Mouse (Mus musculus): ENCODE data around the gene Herc1. TPM values are rescaled to one million over a fixed set of nuclear protein-coding genes. Genes with fewer than 3 reads are reported as not detected.

Gene Herc1
- polyA plus RNA-seq, 1 experiment from 2014 or later, result 18.5 TPM

DNA sequence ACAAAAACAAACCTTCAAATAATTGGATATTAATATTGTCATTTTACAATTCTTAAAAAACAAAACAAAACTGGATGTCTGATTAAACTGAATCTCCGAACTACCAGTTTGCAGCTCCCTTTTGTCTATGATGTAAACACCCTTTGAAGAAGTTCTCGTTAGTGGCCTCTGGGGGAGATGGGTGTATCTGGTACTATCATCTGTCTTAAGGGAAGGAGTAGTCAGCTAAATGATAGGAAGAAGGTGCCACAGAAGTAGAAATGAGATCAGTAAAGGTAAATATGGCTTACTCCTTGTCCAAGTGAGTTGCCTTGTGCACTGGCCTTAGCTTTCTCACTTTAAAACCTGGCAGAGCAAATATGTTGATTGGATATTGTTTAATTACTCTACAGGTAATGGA lies 127.5 kb downstream of the Herc1 start:
- WGBS, result 82% methylated on average over 2 of the region's 2 CpGs
- H3K9ac ChIP-seq (replicated peaks; ENCODE audit: low read length), result no peak overlapping the region
- H3K4me3 ChIP-seq (ENCODE audit: low read length), result no peak overlapping the region
- H3K4me1 ChIP-seq (ENCODE audit: insufficient read depth, low read length), result no peaks in the 10 kb centered on the region
- no peak overlapping the region for H3K27ac ChIP-seq (ENCODE audit: low read length)
- H3K9me3 ChIP-seq (ENCODE audit: low read length), result no peaks in the 10 kb centered on the region
- H3K4me2 ChIP-seq (replicated peaks; ENCODE audit: low read depth, low read length), result no peak overlapping the region
- H3K27me3 ChIP-seq (ENCODE audit: insufficient read depth, low read length), result no peaks in the 10 kb centered on the region
- ATAC-seq (ENCODE audit: low FRiP score, low TSS enrichment), result no peak
- peaks cover 24% of the 10 kb centered on the region for H3K36me3 ChIP-seq (ENCODE audit: insufficient read depth, low read length)

DNA sequence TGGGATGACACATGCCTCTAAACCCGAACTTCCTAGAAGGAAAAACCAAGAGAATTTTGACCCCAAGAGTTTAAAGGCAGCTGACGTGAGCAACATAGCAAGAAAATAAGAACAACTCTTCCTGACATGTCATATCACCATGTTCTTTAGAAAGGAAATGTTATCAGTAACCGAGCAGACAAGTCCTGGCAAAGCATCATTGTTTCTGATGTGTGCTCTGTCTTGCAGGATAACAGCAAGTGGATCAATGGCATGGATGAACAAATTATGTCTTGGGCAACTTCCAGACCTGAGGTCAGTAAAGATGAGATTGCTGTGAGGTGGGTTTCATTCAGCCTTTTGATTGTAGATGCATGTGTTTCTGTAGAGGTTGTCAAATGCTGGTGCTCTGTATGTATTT lies 133.2 kb downstream of the Herc1 start:
- Histone ChIP-seq H3K36me3 (ENCODE audit: insufficient read depth, low read length) (peaks cover 50% of the 10 kb centered on the region), H3K9ac (replicated peaks; ENCODE audit: low read length) (no peak overlapping the region)
- ATAC-seq (ENCODE audit: low FRiP score, low TSS enrichment), result no peak

DNA sequence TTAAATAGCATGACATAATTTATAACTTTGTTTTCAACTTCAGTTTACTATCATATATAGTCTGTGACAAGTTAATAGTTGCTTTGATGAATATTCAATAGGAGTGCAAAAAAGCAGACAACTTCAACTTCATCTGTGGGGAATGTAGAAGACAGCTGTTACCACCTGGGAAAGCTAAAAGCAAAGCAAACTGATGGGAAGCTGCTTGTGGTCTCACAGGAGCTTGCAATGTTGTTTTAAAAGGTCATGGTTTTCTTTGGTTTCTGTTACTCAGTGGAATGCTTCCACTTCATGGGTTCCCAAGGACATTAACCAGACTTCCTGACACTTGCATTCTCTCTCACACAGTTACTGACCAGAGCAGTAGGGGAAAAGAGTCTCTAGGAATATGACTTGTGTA lies 138.5 kb downstream of the Herc1 start:
- Histone ChIP-seq H3K4me2 (replicated peaks; ENCODE audit: low read depth, low read length) (no peak overlapping the region), H3K4me1 (ENCODE audit: insufficient read depth, low read length) (no peaks in the 10 kb centered on the region), H3K36me3 (ENCODE audit: insufficient read depth, low read length) (peaks cover 59% of the 10 kb centered on the region), H3K27me3 (ENCODE audit: insufficient read depth, low read length) (no peaks in the 10 kb centered on the region), H3K9me3 (ENCODE audit: low read length) (no peaks in the 10 kb centered on the region), H3K4me3 (ENCODE audit: low read length) (no peak overlapping the region), H3K27ac (ENCODE audit: low read length) (no peak overlapping the region), H3K9ac (replicated peaks; ENCODE audit: low read length) (no peak overlapping the region)
- ATAC-seq (ENCODE audit: low FRiP score, low TSS enrichment), result peak; percentile 46; the same call in 1 of the 2 replicates

More for the DNA sequence above, 133.2 kb downstream of the Herc1 start:
- Histone ChIP-seq H3K27ac (ENCODE audit: low read length) (no peak overlapping the region), H3K4me1 (ENCODE audit: insufficient read depth, low read length) (no peaks in the 10 kb centered on the region), H3K4me3 (ENCODE audit: low read length) (no peak overlapping the region), H3K4me2 (replicated peaks; ENCODE audit: low read depth, low read length) (no peak overlapping the region), H3K9me3 (ENCODE audit: low read length) (no peaks in the 10 kb centered on the region), H3K27me3 (ENCODE audit: insufficient read depth, low read length) (no peaks in the 10 kb centered on the region)
- WGBS, result 88% methylated on average over 3 of the region's 3 CpGs

DNA sequence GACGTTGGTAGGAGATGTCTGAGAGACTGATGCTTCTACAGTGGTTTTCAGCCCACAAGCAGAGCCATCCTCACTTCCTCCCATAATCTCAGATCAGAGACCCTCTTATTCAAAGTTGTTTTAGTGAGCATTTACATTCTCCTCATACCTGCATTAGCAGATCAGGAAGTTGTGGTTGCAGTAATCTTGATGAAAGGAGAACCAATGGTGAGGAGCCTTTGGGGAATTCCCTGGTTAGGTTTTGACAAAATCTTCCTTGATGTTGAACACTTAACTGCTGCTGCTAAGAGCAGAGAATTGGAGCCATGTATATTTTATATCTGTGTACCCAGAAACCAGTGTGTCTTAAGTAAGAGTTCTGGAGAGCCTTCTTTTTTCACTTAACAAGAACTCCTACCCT lies 142.1 kb downstream of the Herc1 start:
- Histone ChIP-seq H3K9ac (replicated peaks; ENCODE audit: low read length) (no peak overlapping the region), H3K36me3 (ENCODE audit: insufficient read depth, low read length) (peaks cover 44% of the 10 kb centered on the region), H3K4me3 (ENCODE audit: low read length) (no peak overlapping the region), H3K9me3 (ENCODE audit: low read length) (no peaks in the 10 kb centered on the region), H3K27me3 (ENCODE audit: insufficient read depth, low read length) (no peaks in the 10 kb centered on the region), H3K4me2 (replicated peaks; ENCODE audit: low read depth, low read length) (no peak overlapping the region), H3K4me1 (ENCODE audit: insufficient read depth, low read length) (no peaks in the 10 kb centered on the region), H3K27ac (ENCODE audit: low read length) (no peak overlapping the region)
- WGBS, result 93% methylated on average over 1 of the region's 1 CpGs
- no peak for ATAC-seq (ENCODE audit: low FRiP score, low TSS enrichment)

DNA sequence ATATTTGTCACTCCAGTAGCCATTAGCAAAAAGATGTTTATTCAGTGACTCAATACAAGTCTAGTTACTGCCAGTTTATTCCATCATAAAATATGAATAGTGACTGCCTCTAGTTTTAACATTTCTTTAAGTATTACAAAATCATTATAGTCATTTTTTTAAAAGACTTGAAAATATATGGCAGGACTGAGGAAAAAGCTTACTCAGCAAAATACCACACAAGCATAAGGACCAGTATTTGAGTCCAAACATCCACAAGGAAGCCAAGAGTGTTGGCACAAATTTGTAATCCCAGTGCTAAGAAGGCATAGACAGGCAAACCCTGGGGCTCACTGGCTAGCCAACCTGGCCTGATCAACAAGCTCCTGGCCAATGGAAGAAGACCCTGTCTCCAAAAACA lies 143.7 kb downstream of the Herc1 start:
- no peak for ATAC-seq (ENCODE audit: low FRiP score, low TSS enrichment)
- H3K27ac ChIP-seq (ENCODE audit: low read length), result no peak overlapping the region
- H3K9me3 ChIP-seq (ENCODE audit: low read length), result no peaks in the 10 kb centered on the region
- no peak overlapping the region for H3K4me3 ChIP-seq (ENCODE audit: low read length)
- no peaks in the 10 kb centered on the region for H3K4me1 ChIP-seq (ENCODE audit: insufficient read depth, low read length)
- H3K9ac ChIP-seq (replicated peaks; ENCODE audit: low read length), result no peak overlapping the region
- H3K27me3 ChIP-seq (ENCODE audit: insufficient read depth, low read length), result no peaks in the 10 kb centered on the region
- no peak overlapping the region for H3K4me2 ChIP-seq (replicated peaks; ENCODE audit: low read depth, low read length)
- H3K36me3 ChIP-seq (ENCODE audit: insufficient read depth, low read length), result peaks cover 44% of the 10 kb centered on the region

DNA sequence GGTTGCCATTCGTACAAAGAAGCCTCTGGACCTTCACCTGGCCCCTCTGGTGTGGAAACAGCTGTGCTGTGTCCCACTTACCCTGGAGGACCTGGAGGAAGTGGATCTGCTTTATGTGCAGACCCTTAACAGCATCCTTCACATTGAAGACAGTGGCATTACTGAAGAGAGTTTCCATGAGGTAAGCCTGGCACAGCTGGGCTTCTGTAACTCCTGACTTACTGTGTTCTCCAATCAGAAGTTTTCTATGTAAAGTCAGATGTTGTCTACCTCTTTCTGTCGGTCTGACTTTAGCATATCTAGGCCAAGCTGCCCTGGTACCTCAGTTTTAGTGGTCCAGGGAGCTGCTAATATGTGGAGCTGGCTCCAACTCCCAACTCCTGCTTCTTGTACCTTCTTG lies 151.0 kb downstream of the Herc1 start:
- no peak for ATAC-seq (ENCODE audit: low FRiP score, low TSS enrichment)
- H3K4me1 ChIP-seq (ENCODE audit: insufficient read depth, low read length), result 0 out of 2 replicates have a peak, but pooled peaks cover 6% of the 10 kb centered on the region
- no peaks in the 10 kb centered on the region for H3K27me3 ChIP-seq (ENCODE audit: insufficient read depth, low read length)
- no peak overlapping the region for H3K9ac ChIP-seq (replicated peaks; ENCODE audit: low read length)
- no peak overlapping the region for H3K27ac ChIP-seq (ENCODE audit: low read length)
- no peak overlapping the region for H3K4me2 ChIP-seq (replicated peaks; ENCODE audit: low read depth, low read length)
- H3K36me3 ChIP-seq (ENCODE audit: insufficient read depth, low read length), result peaks cover 40% of the 10 kb centered on the region
- 84% methylated on average over 2 of the region's 2 CpGs for WGBS
- no peaks in the 10 kb centered on the region for H3K9me3 ChIP-seq (ENCODE audit: low read length)
- H3K4me3 ChIP-seq (ENCODE audit: low read length), result no peak overlapping the region

DNA sequence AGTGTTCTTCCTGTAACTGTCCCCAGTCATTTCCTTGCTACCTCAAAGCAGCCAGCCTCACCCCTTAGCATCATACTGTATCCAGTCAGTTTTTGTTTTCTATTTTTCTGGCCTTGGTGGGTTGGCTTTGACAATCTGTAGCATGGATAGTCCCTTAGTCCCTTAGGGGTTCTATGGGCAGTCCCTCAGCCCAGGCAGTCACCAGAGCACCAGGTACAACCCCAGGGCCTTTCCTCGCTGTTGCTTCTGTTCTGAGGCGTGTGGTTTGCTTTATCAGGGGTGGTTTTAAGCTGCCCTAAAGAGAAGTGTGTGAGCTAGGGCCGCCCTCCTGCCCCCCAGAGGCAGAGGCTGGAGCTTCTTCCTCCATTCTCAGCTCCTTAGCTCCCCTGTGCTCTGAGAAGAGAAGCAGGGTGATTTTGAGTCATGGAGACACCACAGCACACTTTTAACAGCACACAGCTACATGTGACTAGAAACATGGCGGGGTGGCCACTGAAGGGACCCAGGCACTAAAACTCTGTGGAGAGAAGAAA lies 153.7 kb downstream of the Herc1 start:
- no peaks in the 10 kb centered on the region for H3K9me3 ChIP-seq (ENCODE audit: low read length)
- no peak overlapping the region for H3K9ac ChIP-seq (replicated peaks; ENCODE audit: low read length)
- no peaks in the 10 kb centered on the region for H3K27me3 ChIP-seq (ENCODE audit: insufficient read depth, low read length)
- H3K36me3 ChIP-seq (ENCODE audit: insufficient read depth, low read length), result peaks cover 43% of the 10 kb centered on the region
- H3K4me2 ChIP-seq (replicated peaks; ENCODE audit: low read depth, low read length), result no peak overlapping the region
- H3K27ac ChIP-seq (ENCODE audit: low read length), result no peak overlapping the region
- ATAC-seq (ENCODE audit: low FRiP score, low TSS enrichment), result no peak
- 90% methylated on average over 4 of the region's 4 CpGs for WGBS
- H3K4me1 ChIP-seq (ENCODE audit: insufficient read depth, low read length), result 0 out of 2 replicates have a peak, but pooled peaks cover 6% of the 10 kb centered on the region
- no peak overlapping the region for H3K4me3 ChIP-seq (ENCODE audit: low read length)

DNA sequence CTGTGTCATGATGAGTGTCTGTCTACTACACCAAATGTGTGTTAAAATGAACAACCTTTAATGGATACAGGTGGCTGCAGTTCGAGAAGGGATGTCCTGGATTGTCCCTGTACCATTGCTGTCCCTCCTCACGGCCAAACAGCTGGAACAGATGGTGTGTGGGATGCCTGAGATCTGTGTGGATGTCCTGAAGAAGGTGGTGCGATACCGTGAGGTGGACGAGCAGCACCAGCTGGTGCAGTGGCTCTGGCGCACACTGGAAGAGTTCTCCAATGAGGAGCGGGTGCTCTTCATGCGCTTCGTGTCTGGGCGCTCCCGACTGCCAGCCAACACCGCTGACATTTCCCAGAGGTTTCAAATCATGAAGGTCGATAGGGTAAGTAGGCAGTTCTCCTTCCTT lies 154.3 kb downstream of the Herc1 start:
- WGBS, result 87% methylated on average over 13 of the region's 13 CpGs
- Histone ChIP-seq H3K4me3 (ENCODE audit: low read length) (no peak overlapping the region), H3K9me3 (ENCODE audit: low read length) (no peaks in the 10 kb centered on the region), H3K4me2 (replicated peaks; ENCODE audit: low read depth, low read length) (no peak overlapping the region), H3K36me3 (ENCODE audit: insufficient read depth, low read length) (peaks cover 45% of the 10 kb centered on the region), H3K9ac (replicated peaks; ENCODE audit: low read length) (no peak overlapping the region), H3K27ac (ENCODE audit: low read length) (no peak overlapping the region), H3K27me3 (ENCODE audit: insufficient read depth, low read length) (no peaks in the 10 kb centered on the region), H3K4me1 (ENCODE audit: insufficient read depth, low read length) (0 out of 2 replicates have a peak, but pooled peaks cover 6% of the 10 kb centered on the region)
- ATAC-seq (ENCODE audit: low FRiP score, low TSS enrichment), result no peak

DNA sequence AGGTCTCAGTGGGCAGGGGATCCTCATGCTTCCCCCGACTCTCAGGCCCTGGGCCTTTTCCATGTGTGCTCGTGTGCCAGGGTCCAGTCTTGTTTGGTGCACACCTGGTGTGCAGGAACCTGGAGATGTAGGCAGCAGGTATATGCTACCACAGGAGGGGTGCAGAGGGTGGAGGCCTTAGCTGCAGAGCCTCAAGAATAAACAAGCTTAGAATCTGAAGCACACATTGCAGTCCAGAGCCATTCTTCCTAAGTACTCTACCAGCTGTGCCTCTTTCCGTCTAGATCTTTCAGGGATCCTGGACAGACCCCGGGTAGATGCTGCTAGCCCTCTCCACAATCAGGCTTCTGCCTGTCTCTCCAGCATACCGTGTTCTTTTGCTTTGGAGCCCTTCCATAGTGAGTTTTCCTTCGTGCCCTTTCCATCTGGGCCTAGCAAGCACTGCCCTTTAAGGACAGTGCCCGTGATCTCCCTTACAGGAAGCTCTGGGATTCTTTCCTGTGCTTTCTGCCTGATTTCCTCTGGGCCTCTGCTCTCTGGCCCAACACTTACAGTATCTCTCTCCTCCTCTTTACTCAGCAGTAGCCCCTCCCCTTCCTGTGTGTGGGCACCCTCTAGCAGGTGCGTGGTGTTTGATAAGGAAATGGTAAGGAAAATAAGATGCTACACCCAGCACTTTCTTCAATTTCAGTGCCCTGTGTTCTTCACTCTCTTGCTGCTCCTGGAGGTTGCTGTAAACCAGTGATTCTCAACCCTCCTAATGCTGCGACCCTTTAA lies 155.1 kb downstream of the Herc1 start:
- Histone ChIP-seq H3K4me2 (replicated peaks; ENCODE audit: low read depth, low read length) (no peak overlapping the region), H3K27ac (ENCODE audit: low read length) (no peak overlapping the region), H3K9ac (replicated peaks; ENCODE audit: low read length) (no peak overlapping the region), H3K9me3 (ENCODE audit: low read length) (no peaks in the 10 kb centered on the region), H3K4me3 (ENCODE audit: low read length) (no peak overlapping the region), H3K36me3 (ENCODE audit: insufficient read depth, low read length) (peaks cover 47% of the 10 kb centered on the region), H3K4me1 (ENCODE audit: insufficient read depth, low read length) (peaks cover 8% of the 10 kb centered on the region), H3K27me3 (ENCODE audit: insufficient read depth, low read length) (no peaks in the 10 kb centered on the region)
- WGBS, result 76% methylated on average over 9 of the region's 9 CpGs
- ATAC-seq (ENCODE audit: low FRiP score, low TSS enrichment), result no peak

DNA sequence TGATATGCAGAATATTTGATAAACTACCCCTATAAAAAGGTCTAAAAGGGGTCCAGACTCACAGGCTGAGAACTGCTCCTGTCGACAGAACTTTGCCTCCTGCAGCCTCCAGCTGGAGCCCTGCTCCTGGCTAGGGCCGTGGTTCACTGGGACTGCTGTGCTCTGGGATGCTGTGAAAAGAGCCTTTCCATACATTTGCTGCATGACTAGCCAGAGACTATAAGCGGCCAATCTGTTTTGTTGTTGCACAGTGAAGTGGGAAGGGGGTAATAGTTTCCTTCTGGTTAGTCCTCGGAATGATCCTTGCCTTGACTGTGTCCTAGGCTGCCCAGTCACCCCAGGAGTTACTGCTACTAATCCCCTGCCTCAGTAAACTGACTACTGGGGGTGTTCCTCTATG lies 155.8 kb downstream of the Herc1 start:
- H3K27me3 ChIP-seq (ENCODE audit: insufficient read depth, low read length), result no peaks in the 10 kb centered on the region
- WGBS, result 62% methylated on average over 4 of the region's 4 CpGs
- peaks cover 15% of the 10 kb centered on the region for H3K4me1 ChIP-seq (ENCODE audit: insufficient read depth, low read length)
- no peak for ATAC-seq (ENCODE audit: low FRiP score, low TSS enrichment)
- H3K36me3 ChIP-seq (ENCODE audit: insufficient read depth, low read length), result peaks cover 45% of the 10 kb centered on the region
- H3K9ac ChIP-seq (replicated peaks; ENCODE audit: low read length), result no peak overlapping the region
- no peak overlapping the region for H3K27ac ChIP-seq (ENCODE audit: low read length)
- no peaks in the 10 kb centered on the region for H3K9me3 ChIP-seq (ENCODE audit: low read length)
- no peak overlapping the region for H3K4me2 ChIP-seq (replicated peaks; ENCODE audit: low read depth, low read length)
- H3K4me3 ChIP-seq (ENCODE audit: low read length), result no peak overlapping the region

Measured in kidney, embryonic 16.5 days (tissue).